Mouse (Mus musculus) spleen, adult 12 weeks (tissue): ENCODE data around the gene Slc6a19.
"Not testable (repeated sequence)": the region's sequence is repeated elsewhere in the genome, so short reads cannot be mapped to it uniquely, and the experiment has no call there.

Experiments used
- DNase-seq: peaks from one replicate; pipeline ENCODE4 v3.0.0; 2022; ENCODE audit warnings: low spot score

Slc6a19 gene

DNA sequence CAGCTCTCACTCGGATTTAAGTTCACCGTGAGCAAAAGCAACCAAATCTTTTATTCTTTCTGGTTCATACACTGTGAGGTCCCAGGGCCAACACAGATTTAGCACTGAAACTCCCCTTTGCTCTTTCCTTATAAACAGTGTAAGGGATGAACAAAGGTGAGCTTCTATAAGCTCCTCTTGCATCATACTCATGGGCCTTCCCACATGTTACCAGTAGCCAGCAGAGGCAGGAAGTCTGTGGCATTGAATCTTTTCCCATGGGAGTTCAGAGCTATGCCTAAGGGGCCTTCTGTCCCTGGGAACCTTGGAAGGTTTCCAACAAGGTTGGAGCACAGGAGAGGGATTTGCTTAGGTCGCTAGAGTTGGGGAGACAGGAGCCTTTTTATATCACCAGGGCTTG is 7.6 kb upstream of the Slc6a19 start:
- no peak for DNase-seq

DNA sequence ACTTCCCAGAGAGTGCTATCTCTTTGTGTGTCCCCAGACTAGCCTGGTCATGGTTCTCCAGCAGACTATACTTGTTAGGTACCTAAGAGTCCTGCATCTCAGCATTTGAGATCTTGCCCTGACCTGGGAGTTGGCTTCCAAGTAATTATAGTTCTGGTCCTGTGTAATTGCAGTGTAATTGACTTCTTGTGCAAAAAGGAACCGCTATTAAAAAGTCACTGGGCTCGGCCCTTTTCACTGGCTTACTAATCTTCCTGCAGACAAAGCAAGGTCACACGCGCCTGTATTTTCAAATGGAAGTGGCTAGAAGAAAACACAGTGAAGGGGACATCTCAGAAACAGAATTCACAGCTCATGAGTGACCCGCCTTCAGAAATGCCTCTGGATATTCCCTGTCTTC is 7.1 kb upstream of the Slc6a19 start:
- no peak for DNase-seq

- no peak for DNase-seq
Measured at GRCm38 (mm10) chr13:73711221-73711620, 6.6 kb upstream of the Slc6a19 start.

- no peak for DNase-seq
Measured at GRCm38 (mm10) chr13:73709491-73709890, 4.8 kb upstream of the Slc6a19 start.

DNA sequence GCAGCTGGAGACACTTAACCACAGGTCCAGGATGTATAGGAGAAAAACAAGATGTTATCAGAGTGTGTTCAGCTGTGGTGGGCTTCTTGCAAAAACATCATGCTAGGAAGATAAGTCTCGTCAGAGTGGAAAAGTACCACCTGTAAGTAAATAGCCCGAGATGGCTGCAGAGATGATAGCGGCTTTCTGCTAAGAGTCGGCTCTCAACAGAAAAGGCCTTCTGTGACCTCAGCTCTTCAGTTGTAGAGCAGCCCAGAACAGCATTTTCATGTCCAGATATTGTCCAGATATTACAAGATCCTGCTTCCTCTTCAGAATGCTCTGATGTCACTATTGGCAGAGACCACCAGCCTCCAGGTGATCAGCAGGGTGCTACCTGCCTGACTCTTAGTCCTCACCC is 1.2 kb downstream of the Slc6a19 start:
- DNase-seq, result not testable (repeated sequence)

DNA sequence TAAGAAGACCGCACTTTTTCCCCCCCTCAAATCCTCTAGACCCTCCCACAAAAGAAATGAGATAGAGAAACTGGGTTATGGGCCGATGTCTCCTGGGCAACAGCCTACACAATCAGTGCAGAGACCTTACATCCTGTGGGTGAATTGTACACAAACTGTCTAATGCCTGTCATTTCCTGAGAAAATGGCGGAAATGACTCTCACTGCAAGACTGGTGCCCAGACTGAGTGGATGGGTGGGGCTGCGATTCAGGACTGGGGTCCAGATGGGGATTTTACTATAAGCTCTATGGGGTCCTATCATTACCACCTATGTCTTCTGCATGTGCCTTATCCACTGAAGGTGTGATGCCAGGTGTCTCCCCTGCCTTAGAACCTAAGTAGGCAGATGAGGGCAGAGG is 1.9 kb downstream of the Slc6a19 start:
- DNase-seq, result no peak

GRCm38 (mm10) chr13:73701161-73701883 is 3.3 kb downstream of the Slc6a19 start:
- no peak for DNase-seq

DNA sequence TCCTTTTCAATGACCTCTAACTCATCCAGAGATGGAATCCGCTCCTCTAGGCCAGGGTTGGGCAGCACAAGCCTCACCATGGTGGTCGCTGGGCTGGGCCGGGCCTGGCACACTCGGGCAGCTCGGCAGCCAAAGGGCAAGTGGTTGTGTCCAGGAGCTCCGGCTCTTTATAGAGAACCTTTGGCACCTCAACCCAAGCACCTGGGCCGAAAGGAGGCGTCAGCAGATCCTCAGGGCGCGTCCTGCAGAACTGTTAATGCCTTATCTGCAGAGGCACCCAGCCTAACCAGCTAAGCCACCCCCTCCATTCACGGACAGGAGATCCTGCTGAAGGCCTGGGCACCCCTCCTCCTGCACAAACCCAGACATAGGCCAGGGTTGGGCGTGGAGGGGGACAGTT is 4.1 kb downstream of the Slc6a19 start:
- DNase-seq, result no peak

DNA sequence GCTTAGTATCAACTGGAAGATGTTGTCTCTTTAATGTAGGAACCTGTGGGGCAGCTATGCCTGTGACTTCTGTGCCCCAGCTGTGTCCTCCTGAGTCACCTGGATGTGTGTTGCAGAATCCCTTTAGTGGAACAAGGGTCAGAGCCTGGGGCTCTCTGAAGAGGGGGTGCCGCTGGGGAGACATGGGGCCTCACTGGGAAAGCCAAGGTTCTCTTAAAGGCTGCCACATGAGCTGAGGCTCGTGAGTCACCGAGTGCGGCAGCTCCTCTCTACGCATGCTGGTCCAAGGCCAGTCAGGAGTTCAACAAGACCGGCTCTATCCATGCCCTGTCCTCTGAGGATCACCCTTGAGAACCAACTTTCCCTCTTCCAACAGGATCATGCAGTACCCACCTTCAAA is 5.0 kb downstream of the Slc6a19 start:
- DNase-seq, result no peak

DNA sequence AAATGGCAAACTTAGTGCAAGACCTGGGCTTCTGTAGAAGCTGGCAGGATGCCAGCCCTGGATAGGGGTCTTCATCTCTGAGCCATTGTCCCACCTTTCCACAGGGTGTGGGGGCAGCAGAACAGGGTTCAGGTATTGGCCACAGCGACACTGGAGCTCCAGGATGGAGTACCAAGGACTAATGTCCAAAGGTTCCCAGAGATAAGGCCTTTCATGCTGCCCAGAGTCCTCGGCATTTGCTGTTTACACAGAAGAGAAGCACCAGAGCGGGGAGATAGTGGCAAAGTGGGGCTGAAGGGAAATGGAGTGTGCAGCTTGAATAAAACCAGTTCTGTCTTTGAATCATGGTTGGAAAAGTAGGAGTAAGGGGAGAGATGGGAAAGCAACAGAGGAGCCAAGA is 8.1 kb downstream of the Slc6a19 start:
- DNase-seq, result no peak

GRCm38 (mm10) chr13:73694972-73695371 is 9.7 kb downstream of the Slc6a19 start:
- no peak for DNase-seq

- no peak for DNase-seq
Measured at GRCm38 (mm10) chr13:73693333-73693732, 11.3 kb downstream of the Slc6a19 start.

DNA sequence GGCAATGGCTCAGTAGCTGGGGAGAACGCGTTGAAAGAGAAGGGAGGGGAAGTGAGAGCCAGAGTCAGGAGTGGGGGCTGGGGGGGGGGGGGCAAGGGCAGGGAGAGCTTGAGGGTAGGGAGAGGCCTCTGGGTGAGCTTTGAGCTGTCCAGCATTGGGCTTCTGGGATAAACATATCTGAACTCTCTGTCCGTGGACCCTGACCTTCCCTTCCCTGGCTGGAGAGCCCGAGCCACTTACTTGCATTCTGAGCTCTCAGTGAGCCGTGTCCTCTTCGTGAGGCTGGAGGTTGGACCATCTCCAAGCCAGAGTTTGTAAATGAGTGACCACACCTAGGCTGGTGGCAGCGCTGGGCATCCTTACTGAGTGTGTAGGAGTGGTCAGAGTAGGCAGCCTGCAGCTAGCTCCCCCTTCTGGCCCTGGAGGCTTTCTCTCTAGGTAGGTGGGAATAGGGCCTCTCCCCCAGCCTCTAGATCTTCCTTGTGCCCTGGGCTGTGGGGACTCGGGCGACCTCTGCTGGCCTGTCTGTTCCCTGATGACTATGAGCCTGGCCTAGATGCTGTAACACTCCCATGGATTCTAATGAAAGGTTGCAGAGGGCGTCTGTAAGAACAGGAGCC is 12.3 kb downstream of the Slc6a19 start:
- no peak for DNase-seq

DNA sequence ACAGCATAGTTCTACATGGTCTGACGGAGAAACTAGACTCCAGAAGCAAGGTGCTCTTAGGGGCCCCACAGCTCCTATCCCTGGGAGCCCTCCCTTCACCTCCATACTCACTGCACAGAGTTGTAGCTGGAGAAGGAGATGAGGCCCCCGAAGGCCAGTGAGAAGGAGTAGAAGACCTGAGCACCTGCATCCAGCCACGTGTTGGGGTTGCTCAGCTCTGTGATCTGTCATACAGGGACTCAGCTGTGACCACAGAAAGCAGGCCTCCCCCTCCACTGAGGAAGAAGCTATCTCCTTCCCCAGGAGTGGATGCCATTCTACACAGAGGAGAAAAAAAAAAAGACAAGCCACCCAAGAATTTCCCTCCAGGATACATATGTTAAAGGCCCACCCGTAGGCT is 15.7 kb downstream of the Slc6a19 start:
- no peak for DNase-seq

DNA sequence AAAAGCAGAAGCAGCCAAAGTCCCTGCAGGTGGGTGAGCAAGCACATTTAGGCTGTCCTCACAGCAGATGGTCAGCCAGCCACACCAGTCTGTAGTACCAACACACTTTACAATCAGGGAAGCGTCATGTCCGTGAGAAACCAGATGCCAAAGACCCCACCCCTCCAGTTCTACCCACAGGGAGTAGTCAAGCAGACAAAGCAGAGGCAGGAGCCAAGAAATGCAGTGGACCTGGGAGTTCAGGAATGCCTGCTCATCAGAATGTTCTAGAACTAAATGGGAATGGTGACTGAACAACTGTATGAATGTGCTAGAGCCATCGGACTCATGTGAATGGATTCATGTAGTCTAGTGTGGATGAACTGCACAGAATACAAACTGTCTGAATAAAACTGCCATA is 17.1 kb downstream of the Slc6a19 start:
- DNase-seq, result no peak

- no peak for DNase-seq
Measured at GRCm38 (mm10) chr13:73685502-73685901, 19.2 kb downstream of the Slc6a19 start.

GRCm38 (mm10) chr13:73684412-73684811 is 20.3 kb downstream of the Slc6a19 start:
- no peak for DNase-seq

- DNase-seq, result no peak
Measured at GRCm38 (mm10) chr13:73683682-73684081, 21.0 kb downstream of the Slc6a19 start.

DNA sequence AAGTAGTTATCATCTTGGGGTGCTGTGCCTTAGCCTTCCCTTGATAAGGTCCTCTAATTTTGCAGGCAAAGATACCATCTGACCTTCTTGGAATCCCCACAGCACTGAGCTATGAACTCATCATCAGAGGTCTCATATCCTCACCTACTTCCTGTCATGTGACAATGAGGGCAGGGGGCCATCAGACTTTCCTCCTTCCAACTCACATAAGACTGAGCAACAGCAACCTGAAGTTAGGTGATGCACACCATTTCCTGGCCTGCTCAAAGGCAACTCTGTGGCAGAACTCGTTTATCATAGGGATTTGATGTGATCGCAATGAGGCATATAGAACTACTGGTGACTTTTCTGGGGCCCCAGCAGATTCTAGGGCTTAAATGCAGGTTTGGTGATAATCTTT is 22.4 kb downstream of the Slc6a19 start:
- no peak for DNase-seq

DNA sequence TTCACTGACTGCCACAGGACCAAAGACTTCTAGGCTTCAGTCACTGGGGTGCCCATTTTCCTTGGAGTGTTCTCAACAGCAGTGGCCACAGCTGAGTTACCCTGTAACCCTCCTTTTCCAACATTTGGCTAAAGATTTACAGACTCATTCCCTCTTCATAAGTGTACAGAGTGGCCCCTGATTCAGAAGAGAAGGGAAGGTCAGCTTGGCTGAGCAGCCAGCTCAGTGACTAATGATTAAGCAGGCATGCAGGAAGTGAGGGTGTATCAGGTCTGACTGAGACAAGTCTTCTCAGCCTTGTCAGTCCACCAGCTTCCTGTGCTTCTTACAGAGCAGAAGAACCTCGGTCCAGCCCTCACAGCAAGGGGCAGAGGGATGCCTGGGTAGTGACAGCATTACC is 24.3 kb downstream of the Slc6a19 start:
- no peak for DNase-seq

DNA sequence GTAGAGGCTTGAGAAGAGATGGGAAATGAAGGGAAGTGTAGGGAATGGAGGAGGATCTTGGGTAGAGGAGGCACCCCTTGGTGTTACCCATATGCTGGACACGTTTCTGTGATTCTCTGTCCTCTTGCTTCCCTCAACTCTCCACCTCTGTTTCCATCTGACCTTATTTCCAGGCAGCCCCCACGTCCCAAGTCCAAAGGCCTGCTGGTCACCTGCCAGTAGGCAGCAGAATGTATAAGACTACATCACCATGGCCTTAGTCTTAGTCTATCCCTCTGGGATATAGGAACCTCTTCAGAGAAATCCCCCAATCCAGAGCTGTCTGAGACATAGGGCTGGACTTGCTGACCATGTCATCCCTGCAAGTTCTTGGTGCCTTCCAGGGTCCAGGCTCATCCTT is 25.4 kb downstream of the Slc6a19 start:
- DNase-seq, result no peak

- DNase-seq, result no peak
Measured at GRCm38 (mm10) chr13:73677853-73678252, 26.8 kb downstream of the Slc6a19 start, which contains the start of gene Slc6a18. Gene Slc6a18 (minus strand): TSS chr13:73678023.

GRCm38 (mm10) chr13:73675161-73675560 is 29.5 kb downstream of the Slc6a19 start:
- DNase-seq, result no peak

- no peak for DNase-seq
Measured at GRCm38 (mm10) chr13:73660163-73660695, 44.4 kb downstream of the Slc6a19 start.
